Mouse (Mus musculus) lung, embryonic 14.5 days (tissue): ENCODE measurements at regions not wholly inside any gene's neighbourhood (a gene's known extent, or its start where the extent isn't known, plus 50 kb on each side); places are given as distances from the start of the nearest gene placed in this dataset.
"Not testable (repeated sequence)": the region's sequence is repeated elsewhere in the genome, so short reads cannot be mapped to it uniquely, and the experiment has no call there.

ENCODE experiments used
- ATAC-seq: fragments of 200-750 bp; cut with Nextera tagmentation; 2 replicates; pipeline ENCODE4 v1.8.0; 2017; ENCODE audit warnings: mild to moderate bottlenecking, moderate TSS enrichment, moderate library complexity; ENCODE audit not compliant: insufficient read depth
- DNase-seq: peaks from one replicate; pipeline ENCODE4 v3.0.0-alpha.2; 2015
- H3K27ac ChIP-seq: fragments of 300-500 bp; sonication (generic); 2 replicates; pipeline ENCODE4 v1.5.1; 2014; ENCODE audit warnings: low read depth, mild to moderate bottlenecking, moderate library complexity
- H3K27me3 ChIP-seq: fragments of 300-500 bp; sonication (generic); 2 replicates; pipeline ENCODE4 v1.6.1; 2014; ENCODE audit warnings: low read length, control low read depth; ENCODE audit not compliant: insufficient read depth
- H3K36me3 ChIP-seq: fragments of 300-500 bp; sonication (generic); 2 replicates; pipeline ENCODE4 v1.6.1; 2014; ENCODE audit warnings: control low read depth; ENCODE audit not compliant: insufficient read depth
- H3K4me1 ChIP-seq: fragments of 300-500 bp; sonication (generic); 2 replicates; pipeline ENCODE4 v1.6.1; 2014; ENCODE audit warnings: antibody characterized with exemption, control low read depth; ENCODE audit not compliant: insufficient read depth
- H3K4me2 ChIP-seq: fragments of 300-500 bp; sonication (generic); 2 replicates; pipeline ENCODE4 v1.6.1; 2014; ENCODE audit warnings: mild to moderate bottlenecking
- H3K4me3 ChIP-seq: fragments of 300-500 bp; sonication (generic); 2 replicates; pipeline ENCODE4 v1.5.1; 2014; ENCODE audit warnings: low read depth, low read length
- H3K9ac ChIP-seq: fragments of 300-500 bp; sonication (generic); 2 replicates; pipeline ENCODE4 v1.6.1; 2014
- H3K9me3 ChIP-seq: fragments of 300-500 bp; sonication (generic); 2 replicates; pipeline ENCODE4 v1.6.1; 2016; ENCODE audit warnings: low read depth, low read length, control low read depth
- CTCF ChIP-seq: IDR thresholded peaks from 2 replicates; pipeline ENCODE4 v1.5.1; 2016; ENCODE audit warnings: antibody characterized with exemption, low read depth
- WGBS: fragments of 180-500 bp; shearing (Covaris S2); extraction: QIAGEN DNeasy Blood & Tissue Kit; methylation state at CpG from one replicate; pipeline ENCODE4 v1.1.7; 2014; 5-methylcytosine and 5-hydroxymethylcytosine counted together

DNA sequence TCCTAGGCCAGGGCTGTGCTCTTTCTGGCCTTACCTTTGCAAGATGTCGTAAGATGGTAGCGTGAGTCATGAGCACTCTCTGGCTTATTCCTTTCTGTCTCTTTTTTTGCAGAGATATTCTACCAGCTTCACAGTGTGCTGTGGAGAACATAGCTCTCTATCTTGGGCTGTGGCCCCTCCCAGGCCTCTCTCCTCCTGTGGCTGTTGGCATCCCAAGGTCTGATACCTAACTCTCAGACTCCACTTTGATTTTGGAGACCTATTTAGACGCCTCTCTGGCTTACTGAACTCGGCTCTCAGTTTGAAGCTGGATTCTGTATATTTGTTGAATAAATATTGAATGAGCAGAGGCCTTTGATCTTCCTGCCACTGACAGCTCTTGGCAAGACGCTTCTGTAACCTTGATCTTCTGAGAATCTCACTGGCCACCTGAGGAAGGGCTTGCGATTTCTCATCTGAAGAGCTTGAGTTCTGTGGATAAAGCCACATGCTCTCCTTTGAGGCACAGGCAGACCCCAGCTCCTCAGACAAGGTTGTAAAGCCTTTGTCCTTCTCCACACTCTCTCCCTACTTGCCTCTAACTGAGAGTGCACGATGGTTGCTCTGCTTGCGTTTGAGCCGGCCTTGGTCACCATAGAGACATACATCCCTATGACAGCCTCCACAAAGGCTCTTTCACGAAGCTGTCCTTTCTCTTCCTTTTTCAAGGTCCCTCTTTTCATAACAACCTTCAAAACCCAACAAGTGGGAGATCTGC lies 323.7 kb downstream of the Eipr1 start:
- 40% methylated on average over 10 of the region's 10 CpGs for WGBS
- no peak for DNase-seq
- H3K4me2 ChIP-seq, result no peak overlapping the region
- TF ChIP-seq CTCF, result no peak
- no peak overlapping the region for H3K27ac ChIP-seq
- no peaks in the 10 kb centered on the region for H3K4me1 ChIP-seq
- no peak overlapping the region for H3K4me3 ChIP-seq
- H3K9me3 ChIP-seq, result no peaks in the 10 kb centered on the region
- no peak overlapping the region for H3K9ac ChIP-seq
- no peaks in the 10 kb centered on the region for H3K27me3 ChIP-seq
- no peaks in the 10 kb centered on the region for H3K36me3 ChIP-seq
- ATAC-seq, result no peak

- H3K4me1 ChIP-seq, result no peaks in the 10 kb centered on the region
- no peaks in the 10 kb centered on the region for H3K27me3 ChIP-seq
- ATAC-seq, result no peak
- TF ChIP-seq CTCF, result no peak
- H3K27ac ChIP-seq, result no peak overlapping the region
- no peak overlapping the region for H3K4me3 ChIP-seq
- H3K9ac ChIP-seq, result no peak overlapping the region
- H3K36me3 ChIP-seq, result no peaks in the 10 kb centered on the region
- H3K9me3 ChIP-seq, result no peaks in the 10 kb centered on the region
- no peak for DNase-seq
- WGBS, result 74% methylated on average over 1 of the region's 1 CpGs
- H3K4me2 ChIP-seq, result no peak overlapping the region
Observed at GRCm38 (mm10) chr12:29076606-29077005, 325.0 kb downstream of the Eipr1 start.

- DNase-seq (no peak), ATAC-seq (no peak)
- Histone ChIP-seq H3K4me2 (no peak overlapping the region), H3K9ac (no peak overlapping the region), H3K4me1 (no peaks in the 10 kb centered on the region), H3K4me3 (no peak overlapping the region), H3K27ac (no peak overlapping the region), H3K9me3 (no peaks in the 10 kb centered on the region), H3K27me3 (no peaks in the 10 kb centered on the region), H3K36me3 (no peaks in the 10 kb centered on the region)
- TF ChIP-seq CTCF, result no peak
- 67% methylated on average over 1 of the region's 1 CpGs for WGBS
Observed at GRCm38 (mm10) chr12:29079011-29079410, 327.4 kb downstream of the Eipr1 start.

GRCm38 (mm10) chr12:29083426-29084221 lies 332.0 kb downstream of the Eipr1 start:
- Histone ChIP-seq H3K4me3 (no peak overlapping the region), H3K36me3 (no peaks in the 10 kb centered on the region), H3K4me1 (no peaks in the 10 kb centered on the region), H3K4me2 (no peak overlapping the region), H3K9me3 (no peaks in the 10 kb centered on the region), H3K27ac (no peak overlapping the region), H3K27me3 (no peaks in the 10 kb centered on the region), H3K9ac (no peak overlapping the region)
- ATAC-seq (no peak; the same call in 1 of the 2 replicates), DNase-seq (no peak)
- no peak for TF ChIP-seq CTCF
- 48% methylated on average over 13 of the region's 13 CpGs for WGBS

- H3K36me3 ChIP-seq, H3K27me3 ChIP-seq, H3K27ac ChIP-seq, H3K9me3 ChIP-seq, ATAC-seq, H3K4me1 ChIP-seq, DNase-seq, H3K4me3 ChIP-seq, H3K9ac ChIP-seq, H3K4me2 ChIP-seq: not testable (repeated sequence)
- WGBS, result 72% methylated on average over 2 of the region's 2 CpGs
Observed at GRCm38 (mm10) chr12:29087245-29087644, 335.6 kb downstream of the Eipr1 start.

GRCm38 (mm10) chr12:29089634-29090033 lies 338.0 kb downstream of the Eipr1 start:
- no peak for TF ChIP-seq CTCF
- H3K9ac ChIP-seq, result no peak overlapping the region
- H3K27ac ChIP-seq, result no peak overlapping the region
- no peak for DNase-seq
- H3K4me1 ChIP-seq, result no peaks in the 10 kb centered on the region
- H3K4me3 ChIP-seq, result no peak overlapping the region
- no peak overlapping the region for H3K4me2 ChIP-seq
- H3K36me3 ChIP-seq, result no peaks in the 10 kb centered on the region
- H3K9me3 ChIP-seq, result no peaks in the 10 kb centered on the region
- ATAC-seq, result no peak
- no peaks in the 10 kb centered on the region for H3K27me3 ChIP-seq
- WGBS, result 56% methylated on average over 3 of the region's 3 CpGs

DNA sequence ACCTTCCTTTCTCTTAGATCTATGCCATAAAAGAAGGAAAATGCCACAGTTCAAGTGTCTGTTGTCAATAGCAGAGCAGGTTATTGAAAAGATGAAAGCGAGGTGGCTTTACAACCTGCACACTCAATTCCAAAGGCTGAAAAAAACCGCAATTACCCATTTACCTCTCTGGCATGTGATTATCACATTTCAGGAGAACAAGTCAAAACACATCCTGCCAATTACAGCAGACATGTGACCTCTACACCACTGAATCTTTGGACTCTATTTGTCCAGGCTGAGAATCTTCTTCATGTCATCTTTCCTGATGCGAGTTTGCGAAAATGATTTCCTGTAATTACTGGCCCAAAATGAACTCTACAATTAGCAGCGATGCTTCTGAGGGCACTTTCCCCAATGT lies 338.8 kb downstream of the Eipr1 start:
- Histone ChIP-seq H3K36me3 (no peaks in the 10 kb centered on the region), H3K4me3 (no peak overlapping the region), H3K4me1 (no peaks in the 10 kb centered on the region), H3K27me3 (no peaks in the 10 kb centered on the region), H3K9ac (no peak overlapping the region), H3K9me3 (no peaks in the 10 kb centered on the region), H3K27ac (no peak overlapping the region), H3K4me2 (no peak overlapping the region)
- WGBS, result 74% methylated on average over 5 of the region's 5 CpGs
- ATAC-seq (no peak), DNase-seq (no peak)
- no peak for TF ChIP-seq CTCF
